In the genomic region with DNA sequence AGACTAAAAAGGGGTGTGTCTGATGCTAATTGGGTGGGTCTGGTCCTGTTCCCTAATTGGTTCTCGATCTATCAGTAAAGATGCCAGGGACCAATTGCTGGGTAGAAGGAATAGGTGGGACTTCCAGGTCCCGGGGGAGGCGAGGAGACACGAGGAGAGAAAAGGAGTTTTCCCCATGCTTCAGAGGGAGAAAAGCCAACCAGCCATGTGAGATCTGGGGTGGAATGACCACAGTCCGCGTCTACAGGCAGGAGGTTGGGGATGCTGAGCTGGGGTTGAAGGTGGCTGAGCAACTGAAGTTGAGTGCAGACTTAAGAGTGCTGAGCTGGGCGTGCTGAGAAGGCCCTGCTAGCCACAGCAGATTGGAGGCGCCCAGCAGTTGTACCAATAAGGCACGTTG, we compare ENCODE assay signal across 17 mouse cellular contexts. TPM values are rescaled to one million over a fixed set of nuclear protein-coding genes. Genes with fewer than 3 reads are reported as not detected.
DNase-seq lines count a peak whose midpoint lies in the region; ATAC-seq and TF ChIP-seq lines count a peak whose summit lies in the region.
"Had no signal": no experiment of that assay in that cellular context is flagged by ENCODE, and none has a peak within 500 bp of the region (broad histone marks: within the 10 kb centered on the region; RNA-seq: fewer than 3 reads in every experiment).

No protein-coding gene starts in this region.

- no peak for TF ChIP-seq POLR2A in ES-Bruce4 (IDR thresholded peaks at IDR 0.05; ENCODE audit: insufficient read depth, low read length)
- no peak for TF ChIP-seq POLR2A in limb, embryonic 14.5 days (IDR thresholded peaks at IDR 0.05; ENCODE audit: borderline replicate concordance, extremely low read depth, insufficient read depth, insufficient read length)

- TF ChIP-seq CTCF in ES-Bruce4 (IDR thresholded peaks at IDR 0.05; ENCODE audit: low read depth, low read length), result no peak

- 67% methylated on average over 9 of the region's 9 CpGs for WGBS in forebrain, embryonic 10.5 days
- WGBS in forebrain, embryonic 12.5 days, result 58% methylated on average over 9 of the region's 9 CpGs
- 57% methylated on average over 9 of the region's 9 CpGs for WGBS in embryonic facial prominence, embryonic 15.5 days
- 53% methylated on average over 9 of the region's 9 CpGs for WGBS in limb, embryonic 14.5 days

- peaks cover 34% of the 10 kb centered on the region for H3K4me1 ChIP-seq in forebrain, embryonic 10.5 days
- peaks cover 16% of the 10 kb centered on the region for H3K4me1 ChIP-seq in forebrain, embryonic 12.5 days
- H3K4me1 ChIP-seq in ES-Bruce4 (ENCODE audit: control insufficient read depth, insufficient read depth, low read length), result no peaks in the 10 kb centered on the region
- peaks cover 4% of the 10 kb centered on the region for H3K4me1 ChIP-seq in embryonic facial prominence, embryonic 15.5 days
- peaks cover 13% of the 10 kb centered on the region for H3K4me1 ChIP-seq in limb, embryonic 14.5 days (ENCODE audit: control insufficient read depth, insufficient read depth, low read length)

- ATAC-seq in forebrain, embryonic 12.5 days (ENCODE audit: low FRiP score), result no peak
- no peak for ATAC-seq in embryonic facial prominence, embryonic 15.5 days (ENCODE audit: insufficient number of reproducible peaks, low FRiP score, low TSS enrichment, low read depth)
- no peak for ATAC-seq in limb, embryonic 14.5 days (ENCODE audit: low FRiP score, low read depth)
- ATAC-seq in cerebellum, adult (ENCODE audit: insufficient number of reproducible peaks, low FRiP score, low TSS enrichment), result no peak

- H3K36me3 ChIP-seq in forebrain, embryonic 10.5 days (replicated peaks), result no peaks in the 10 kb centered on the region
- no peaks in the 10 kb centered on the region for H3K36me3 ChIP-seq in forebrain, embryonic 12.5 days (replicated peaks)
- no peaks in the 10 kb centered on the region for H3K36me3 ChIP-seq in ES-Bruce4 (ENCODE audit: control insufficient read depth, insufficient read depth, low read length, poor library complexity, severe bottlenecking)
- no peaks in the 10 kb centered on the region for H3K36me3 ChIP-seq in embryonic facial prominence, embryonic 15.5 days
- H3K36me3 ChIP-seq in limb, embryonic 14.5 days (ENCODE audit: control insufficient read depth, insufficient read depth, low read length), result no peaks in the 10 kb centered on the region
- H3K36me3 ChIP-seq: G1E; heart, embryonic 13.5 days; stomach, embryonic 15.5 days had no signal

- no peak overlapping the region for H3K4me3 ChIP-seq in forebrain, embryonic 10.5 days
- H3K4me3 ChIP-seq in forebrain, embryonic 12.5 days (replicated peaks), result no peak overlapping the region
- H3K4me3 ChIP-seq in ES-Bruce4 (ENCODE audit: low read depth, low read length), result peak overlapping the region; percentile 76
- no peak overlapping the region for H3K4me3 ChIP-seq in embryonic facial prominence, embryonic 15.5 days (replicated peaks)
- no peak overlapping the region for H3K4me3 ChIP-seq in limb, embryonic 14.5 days (replicated peaks; ENCODE audit: low read length)
- H3K4me3 ChIP-seq: heart, embryonic 13.5 days; megakaryocyte, embryonic 14.5 days; stomach, embryonic 15.5 days had no signal

- no peaks in the 10 kb centered on the region for H3K9me3 ChIP-seq in forebrain, embryonic 10.5 days
- H3K9me3 ChIP-seq in forebrain, embryonic 12.5 days, result no peaks in the 10 kb centered on the region
- H3K9me3 ChIP-seq in ES-Bruce4 (replicated peaks; ENCODE audit: control insufficient read depth, insufficient read depth, low read length, poor library complexity, severe bottlenecking), result no peaks in the 10 kb centered on the region
- no peaks in the 10 kb centered on the region for H3K9me3 ChIP-seq in embryonic facial prominence, embryonic 15.5 days (replicated peaks)
- H3K9me3 ChIP-seq in limb, embryonic 14.5 days (ENCODE audit: control insufficient read depth, low read length), result no peaks in the 10 kb centered on the region
- H3K9me3 ChIP-seq: G1E; heart, embryonic 13.5 days; megakaryocyte, embryonic 14.5 days; stomach, embryonic 15.5 days had no signal

- no peak for TF ChIP-seq EP300 in ES-Bruce4 (IDR thresholded peaks at IDR 0.05; ENCODE audit: insufficient read depth, low read depth, low read length)

- no peak overlapping the region for H3K4me2 ChIP-seq in forebrain, embryonic 12.5 days
- peak overlapping the region; percentile 15; the same call in 1 of the 2 replicates for H3K4me2 ChIP-seq in embryonic facial prominence, embryonic 15.5 days (replicated peaks)
- H3K4me2 ChIP-seq in limb, embryonic 14.5 days (replicated peaks; ENCODE audit: low read depth, low read length, severe bottlenecking), result no peak overlapping the region
- H3K4me2 ChIP-seq: heart, embryonic 13.5 days; stomach, embryonic 15.5 days had no signal

- intact Hi-C loops in gastrocnemius, postnatal 36 days (cut with DNase I), result no loop called here

- DNase-seq in forebrain, embryonic 10.5 days (ENCODE audit: extremely low spot score, low spot score), result no peak
- no peak for DNase-seq in limb, embryonic 14.5 days (ENCODE audit: low spot score)
- no peak for DNase-seq in gastrocnemius, postnatal 36 days
- DNase-seq in urinary bladder, adult 2 months (ENCODE audit: low spot score), result no peak
- DNase-seq: heart, postnatal 4 days; kidney, adult 9 months; kidney, postnatal 4 days; right cerebral cortex, adult 18-20 months; thymus, postnatal 14 days had no signal

- no peak overlapping the region for H3K9ac ChIP-seq in forebrain, embryonic 12.5 days
- H3K9ac ChIP-seq in ES-Bruce4 (ENCODE audit: low read depth, poor library complexity, severe bottlenecking), result peak overlapping the region; percentile 30; the same call in 1 of the 2 replicates
- no peak overlapping the region for H3K9ac ChIP-seq in embryonic facial prominence, embryonic 15.5 days
- H3K9ac ChIP-seq in limb, embryonic 14.5 days (ENCODE audit: low read depth, low read length, severe bottlenecking), result no peak overlapping the region
- H3K9ac ChIP-seq: heart, embryonic 13.5 days; stomach, embryonic 15.5 days had no signal

- no peaks in the 10 kb centered on the region for H3K27me3 ChIP-seq in forebrain, embryonic 10.5 days (ENCODE audit: poor library complexity, severe bottlenecking)
- no peaks in the 10 kb centered on the region for H3K27me3 ChIP-seq in forebrain, embryonic 12.5 days
- H3K27me3 ChIP-seq in ES-Bruce4 (ENCODE audit: control insufficient read depth, insufficient read depth, low read length, poor library complexity, severe bottlenecking), result no peaks in the 10 kb centered on the region
- no peaks in the 10 kb centered on the region for H3K27me3 ChIP-seq in embryonic facial prominence, embryonic 15.5 days
- no peaks in the 10 kb centered on the region for H3K27me3 ChIP-seq in limb, embryonic 14.5 days (ENCODE audit: control insufficient read depth, insufficient read depth, low read length)
- H3K27me3 ChIP-seq: heart, embryonic 13.5 days; stomach, embryonic 15.5 days had no signal

- H3K27ac ChIP-seq in forebrain, embryonic 10.5 days, result peak overlapping the region; percentile 53; the same call in 1 of the 2 replicates
- no peak overlapping the region for H3K27ac ChIP-seq in forebrain, embryonic 12.5 days
- no peak overlapping the region for H3K27ac ChIP-seq in ES-Bruce4 (ENCODE audit: insufficient read depth, low read length)
- H3K27ac ChIP-seq in embryonic facial prominence, embryonic 15.5 days (replicated peaks), result no peak overlapping the region
- H3K27ac ChIP-seq in limb, embryonic 14.5 days (replicated peaks; ENCODE audit: low read depth, low read length), result 0 out of 2 replicates have a peak overlapping the region, but pooled peaks have one; percentile 8
- H3K27ac ChIP-seq: heart, embryonic 13.5 days; stomach, embryonic 15.5 days had no signal

RNA-seq across cellular contexts. Expression of a gene that starts 37.0 kb away (rescaled TPM):
- 0.48 and 0.89 TPM in 2 replicates for polyA plus RNA-seq in forebrain, embryonic 10.5 days (2016; fragmentation: Nextera tagmentation; extraction: Ambion mirVana)
- 2.2 and 2.3 TPM in 2 replicates for polyA plus RNA-seq in forebrain, embryonic 12.5 days (2016; fragmentation: Nextera tagmentation; extraction: Ambion mirVana)
- 5.4 and 6.0 TPM in 2 replicates for polyA plus RNA-seq in ES-Bruce4 (2011; ENCODE audit: insufficient read depth, insufficient read length, low read depth, missing spikeins)
- polyA plus RNA-seq in embryonic facial prominence, embryonic 15.5 days (2015; fragmentation: Nextera tagmentation; extraction: Ambion mirVana), result 6.5 and 9.4 TPM in 2 replicates
- 2.4 TPM in 2 replicates for polyA plus RNA-seq in limb, embryonic 14.5 days (2012; rRNA removed)
- polyA plus RNA-seq in limb, embryonic 14.5 days (2014; fragmentation: Nextera tagmentation; extraction: Ambion mirVana), result 2.4 and 4.0 TPM in 2 replicates
- under 1 TPM in 1 of 2 experiments, not detected in 1; 0.15 TPM for total RNA-seq in gastrocnemius, postnatal 36 days (2021)
- polyA plus RNA-seq in urinary bladder, adult 2 months (2012; rRNA removed), result 38.2 and 49.5 TPM in 2 replicates
- polyA plus RNA-seq: G1E had no signal

Comparison
In these comparisons a context has a peak if more than half of its experiments do, and no peak if none do; other contexts are left out.
1. H3K27ac ChIP-seq: peak in forebrain, embryonic 10.5 days (single experiment) and limb, embryonic 14.5 days (single experiment); none in forebrain, embryonic 12.5 days (single experiment), ES-Bruce4 (single experiment) and embryonic facial prominence, embryonic 15.5 days (single experiment).